Mouse (Mus musculus) kidney, embryonic 14.5 days (tissue): ENCODE data around the gene Ppig. TPM values are rescaled to one million over a fixed set of nuclear protein-coding genes. Genes with fewer than 3 reads are reported as not detected.

Experiments used
- ATAC-seq: fragments of 200-750 bp; cut with Nextera tagmentation; 2 replicates; pipeline ENCODE4 v1.8.0; 2017; ENCODE audit warnings: moderate number of reproducible peaks, mild to moderate bottlenecking, moderate TSS enrichment, moderate library complexity; ENCODE audit not compliant: low FRiP score, low TSS enrichment
- H3K27ac ChIP-seq: fragments of 300-500 bp; sonication (generic); 2 replicates; pipeline ENCODE4 v1.5.1; 2014; ENCODE audit warnings: low read depth, mild to moderate bottlenecking, low read length, moderate library complexity, mixed read lengths
- H3K27me3 ChIP-seq: fragments of 300-500 bp; sonication (generic); 2 replicates; pipeline ENCODE4 v1.6.1; 2014; ENCODE audit warnings: mild to moderate bottlenecking, low read length; ENCODE audit not compliant: control insufficient read depth, insufficient read depth
- H3K36me3 ChIP-seq: fragments of 300-500 bp; sonication (generic); 2 replicates; pipeline ENCODE4 v1.6.1; 2014; ENCODE audit warnings: low read length, mixed read lengths; ENCODE audit not compliant: control insufficient read depth, insufficient read depth
- H3K4me1 ChIP-seq: fragments of 300-500 bp; sonication (generic); 2 replicates; pipeline ENCODE4 v1.6.1; 2014; ENCODE audit warnings: low read length, mixed read lengths; ENCODE audit not compliant: control insufficient read depth, insufficient read depth
- H3K4me2 ChIP-seq: fragments of 300-500 bp; sonication (generic); replicated peaks from 2 replicates; pipeline ENCODE4 v1.6.1; 2014; ENCODE audit warnings: low read depth, mild to moderate bottlenecking, low read length
- H3K4me3 ChIP-seq: fragments of 300-500 bp; sonication (generic); 2 replicates; pipeline ENCODE4 v1.5.1; 2014; ENCODE audit warnings: mild to moderate bottlenecking, low read length
- H3K9ac ChIP-seq: fragments of 300-500 bp; sonication (generic); 2 replicates; pipeline ENCODE4 v1.6.1; 2014; ENCODE audit warnings: low read depth, mild to moderate bottlenecking, low read length, moderate library complexity
- H3K9me3 ChIP-seq: fragments of 300-500 bp; sonication (generic); 2 replicates; pipeline ENCODE4 v1.6.1; 2016; ENCODE audit warnings: low read length; ENCODE audit not compliant: control insufficient read depth
- WGBS: fragments of 180-500 bp; shearing (Covaris S2); extraction: QIAGEN DNeasy Blood & Tissue Kit; methylation state at CpG from one replicate; pipeline ENCODE4 v1.1.7; 2014; 5-methylcytosine and 5-hydroxymethylcytosine counted together
- polyA plus RNA-seq: library from polyadenylated mRNA; unstranded; fragments of >200 nt; fragmentation: Nextera tagmentation; extraction: Ambion mirVana; gene quantifications from 2 replicates; pipeline ENCODE4 v1.2.1, GENCODE M21; 2014

The Ppig gene
- polyA plus RNA-seq, 1 experiment from 2014 or later = 156 TPM

- Histone ChIP-seq H3K27me3 (no peaks in the 10 kb centered on the region), H3K27ac (no peak overlapping the region), H3K36me3 (no peaks in the 10 kb centered on the region), H3K4me2 (no peak overlapping the region), H3K4me3 (no peak overlapping the region), H3K9ac (no peak overlapping the region), H3K9me3 (no peaks in the 10 kb centered on the region), H3K4me1 (no peaks in the 10 kb centered on the region)
- WGBS = 75% methylated on average over 7 of the region's 7 CpGs
- ATAC-seq = no peak
Observed at GRCm38 (mm10) chr2:69777985-69778835, 55.9 kb downstream of the Ppig start.

GRCm38 (mm10) chr2:69778836-69779177 lies 56.5 kb downstream of the Ppig start:
- Histone ChIP-seq H3K36me3 (no peaks in the 10 kb centered on the region), H3K27ac (no peak overlapping the region), H3K4me1 (no peaks in the 10 kb centered on the region), H3K9me3 (no peaks in the 10 kb centered on the region), H3K9ac (no peak overlapping the region), H3K27me3 (no peaks in the 10 kb centered on the region), H3K4me2 (no peak overlapping the region), H3K4me3 (no peak overlapping the region)
- 48% methylated on average over 5 of the region's 5 CpGs for WGBS
- no peak for ATAC-seq

- 0 out of 2 replicates have a peak overlapping the region, but pooled peaks have one; percentile 11 for H3K27ac ChIP-seq
- 22% methylated on average over 9 of the region's 9 CpGs for WGBS
- peak; percentile 12 for ATAC-seq
Observed at GRCm38 (mm10) chr2:69788974-69789373, 66.6 kb downstream of the Ppig start.

GRCm38 (mm10) chr2:69789429-69790069 lies 67.2 kb downstream of the Ppig start, which contains the start of the genes Ccdc173 and Phospho2:
TSS of gene Ccdc173 (minus strand) at chr2:69789575.
TSS of gene Phospho2 (plus strand) at chr2:69789623.
- Histone ChIP-seq H3K4me2 (peak within 1 kb of the TSS; percentile 87), H3K4me1 (peaks cover 5% of the 10 kb centered on the region; the same call in 1 of the 2 replicates), H3K27ac (peak within 1 kb of the TSS; percentile 53; the same call in 1 of the 2 replicates), H3K36me3 (peaks cover 16% of the 10 kb centered on the region; the same call in 1 of the 2 replicates), H3K9me3 (no peaks in the 10 kb centered on the region), H3K27me3 (no peaks in the 10 kb centered on the region), H3K4me3 (peak within 1 kb of the TSS; percentile 68), H3K9ac (peak within 1 kb of the TSS; percentile 81)
- ATAC-seq = peak; percentile 96
- WGBS = 1% methylated on average over 48 of the region's 48 CpGs

More at GRCm38 (mm10) chr2:69788974-69789373, 66.6 kb downstream of the Ppig start:
- Histone ChIP-seq H3K4me2 (peak overlapping the region; percentile 87), H3K27me3 (no peaks in the 10 kb centered on the region), H3K36me3 (peaks cover 14% of the 10 kb centered on the region; the same call in 1 of the 2 replicates), H3K4me3 (peak overlapping the region; percentile 68), H3K9me3 (no peaks in the 10 kb centered on the region), H3K4me1 (peaks cover 5% of the 10 kb centered on the region; the same call in 1 of the 2 replicates), H3K9ac (peak overlapping the region; percentile 81)

- H3K4me3 ChIP-seq = peak overlapping the region; percentile 68
- peaks cover 5% of the 10 kb centered on the region; the same call in 1 of the 2 replicates for H3K4me1 ChIP-seq
- H3K27me3 ChIP-seq = no peaks in the 10 kb centered on the region
- WGBS = 3% methylated on average over 10 of the region's 10 CpGs
- H3K27ac ChIP-seq = 0 out of 2 replicates have a peak overlapping the region, but pooled peaks have one; percentile 53
- ATAC-seq = peak; percentile 32
- peaks cover 23% of the 10 kb centered on the region for H3K36me3 ChIP-seq
- no peaks in the 10 kb centered on the region for H3K9me3 ChIP-seq
- H3K9ac ChIP-seq = no peak overlapping the region
- peak overlapping the region; percentile 87 for H3K4me2 ChIP-seq
Observed at GRCm38 (mm10) chr2:69790285-69790684, 67.9 kb downstream of the Ppig start.

- no peak overlapping the region; the same call in 1 of the 2 replicates for H3K4me3 ChIP-seq
- no peak overlapping the region for H3K27ac ChIP-seq
- no peaks in the 10 kb centered on the region for H3K9me3 ChIP-seq
- WGBS = 74% methylated on average over 4 of the region's 4 CpGs
- no peaks in the 10 kb centered on the region for H3K27me3 ChIP-seq
- H3K36me3 ChIP-seq = peaks cover 27% of the 10 kb centered on the region
- H3K4me2 ChIP-seq = no peak overlapping the region
- no peak overlapping the region for H3K9ac ChIP-seq
- no peak for ATAC-seq
- peaks cover 5% of the 10 kb centered on the region; the same call in 1 of the 2 replicates for H3K4me1 ChIP-seq
Observed at GRCm38 (mm10) chr2:69790722-69791121, 68.4 kb downstream of the Ppig start.

- ATAC-seq = peak; percentile 69
- no peak overlapping the region for H3K4me3 ChIP-seq
- H3K27me3 ChIP-seq = no peaks in the 10 kb centered on the region
- 57% methylated on average over 5 of the region's 5 CpGs for WGBS
- H3K4me1 ChIP-seq = no peaks in the 10 kb centered on the region
- H3K27ac ChIP-seq = no peak overlapping the region
- H3K4me2 ChIP-seq = no peak overlapping the region
- H3K9ac ChIP-seq = no peak overlapping the region
- no peaks in the 10 kb centered on the region for H3K36me3 ChIP-seq
- no peaks in the 10 kb centered on the region for H3K9me3 ChIP-seq
Observed at GRCm38 (mm10) chr2:69802911-69803312, 80.6 kb downstream of the Ppig start.
